Mouse (Mus musculus): ENCODE results near the gene 5830473C10Rik. TPM values are rescaled to one million over a fixed set of nuclear protein-coding genes. Genes with fewer than 3 reads are reported as not detected.

Gene 5830473C10Rik
- polyA plus RNA-seq (2015; fragmentation: Nextera tagmentation; extraction: Ambion mirVana): not detected in 2 replicates

GRCm38 (mm10) chr5:90560743-90561142 is at the start of gene 5830473C10Rik:
5830473C10Rik (plus strand) TSS chr5:90561107.
- WGBS: 84% methylated on average over 6 of the region's 6 CpGs
- Histone ChIP-seq H3K27me3 (no peaks in the 10 kb centered on the region), H3K4me1 (no peaks in the 10 kb centered on the region), H3K4me3 (no peak within 1 kb of the TSS), H3K4me2 (no peak within 1 kb of the TSS), H3K27ac (no peak within 1 kb of the TSS), H3K9me3 (no peaks in the 10 kb centered on the region), H3K9ac (no peak within 1 kb of the TSS), H3K36me3 (no peaks in the 10 kb centered on the region)
- ATAC-seq (ENCODE audit: insufficient number of reproducible peaks, insufficient read depth, low FRiP score, low TSS enrichment, low read depth): no peak

- no peaks in the 10 kb centered on the region for H3K4me1 ChIP-seq
- no peaks in the 10 kb centered on the region for H3K27me3 ChIP-seq
- no peak overlapping the region for H3K9ac ChIP-seq
- H3K27ac ChIP-seq: no peak overlapping the region
- no peaks in the 10 kb centered on the region for H3K36me3 ChIP-seq
- no peak overlapping the region for H3K4me2 ChIP-seq
- no peak overlapping the region for H3K4me3 ChIP-seq
- no peak for ATAC-seq (ENCODE audit: insufficient number of reproducible peaks, insufficient read depth, low FRiP score, low TSS enrichment, low read depth)
- WGBS: 81% methylated on average over 6 of the region's 6 CpGs
- H3K9me3 ChIP-seq: no peaks in the 10 kb centered on the region
Measured at GRCm38 (mm10) chr5:90512288-90512955, 48.5 kb upstream of the 5830473C10Rik start.

- no peak overlapping the region for H3K4me2 ChIP-seq
- no peaks in the 10 kb centered on the region for H3K4me1 ChIP-seq
- no peak for ATAC-seq (ENCODE audit: insufficient number of reproducible peaks, insufficient read depth, low FRiP score, low TSS enrichment, low read depth)
- no peak overlapping the region for H3K9ac ChIP-seq
- 88% methylated on average over 6 of the region's 6 CpGs for WGBS
- no peak overlapping the region for H3K27ac ChIP-seq
- no peaks in the 10 kb centered on the region for H3K9me3 ChIP-seq
- no peaks in the 10 kb centered on the region for H3K36me3 ChIP-seq
- no peak overlapping the region for H3K4me3 ChIP-seq
- H3K27me3 ChIP-seq: no peaks in the 10 kb centered on the region
Measured at GRCm38 (mm10) chr5:90515561-90515960, 45.3 kb upstream of the 5830473C10Rik start.

- no peaks in the 10 kb centered on the region for H3K9me3 ChIP-seq
- 78% methylated on average over 6 of the region's 6 CpGs for WGBS
- H3K4me2 ChIP-seq: no peak within 1 kb of the TSS
- no peaks in the 10 kb centered on the region for H3K4me1 ChIP-seq
- 0 out of 2 replicates have a peak, but pooled peaks cover 2% of the 10 kb centered on the region for H3K27me3 ChIP-seq
- ATAC-seq (ENCODE audit: insufficient number of reproducible peaks, insufficient read depth, low FRiP score, low TSS enrichment, low read depth): no peak
- no peak within 1 kb of the TSS for H3K27ac ChIP-seq
- H3K9ac ChIP-seq: no peak within 1 kb of the TSS
- no peaks in the 10 kb centered on the region for H3K36me3 ChIP-seq
- H3K4me3 ChIP-seq: no peak within 1 kb of the TSS
Measured at GRCm38 (mm10) chr5:90518356-90519100, 42.4 kb upstream of the 5830473C10Rik start, which contains the start of gene Afm. Afm (plus strand) TSS chr5:90518932.

GRCm38 (mm10) chr5:90551191-90551590 is 9.7 kb upstream of the 5830473C10Rik start:
- WGBS: 88% methylated on average over 8 of the region's 8 CpGs
- Histone ChIP-seq H3K27me3 (no peaks in the 10 kb centered on the region), H3K4me1 (no peaks in the 10 kb centered on the region), H3K4me3 (no peak overlapping the region), H3K9me3 (no peaks in the 10 kb centered on the region), H3K9ac (no peak overlapping the region), H3K4me2 (no peak overlapping the region), H3K36me3 (no peaks in the 10 kb centered on the region), H3K27ac (no peak overlapping the region)
- ATAC-seq (ENCODE audit: insufficient number of reproducible peaks, insufficient read depth, low FRiP score, low TSS enrichment, low read depth): no peak

- no peak for ATAC-seq (ENCODE audit: insufficient number of reproducible peaks, insufficient read depth, low FRiP score, low TSS enrichment, low read depth)
- no peaks in the 10 kb centered on the region for H3K36me3 ChIP-seq
- H3K9me3 ChIP-seq: no peaks in the 10 kb centered on the region
- WGBS: 76% methylated on average over 3 of the region's 3 CpGs
- no peak overlapping the region for H3K4me3 ChIP-seq
- no peak overlapping the region for H3K4me2 ChIP-seq
- no peaks in the 10 kb centered on the region for H3K27me3 ChIP-seq
- H3K27ac ChIP-seq: no peak overlapping the region
- H3K4me1 ChIP-seq: no peaks in the 10 kb centered on the region
- no peak overlapping the region for H3K9ac ChIP-seq
Measured at GRCm38 (mm10) chr5:90556052-90556451, 4.9 kb upstream of the 5830473C10Rik start.

GRCm38 (mm10) chr5:90561721-90562275 is 891 bp downstream of the 5830473C10Rik start:
- 93% methylated on average over 11 of the region's 11 CpGs for WGBS
- Histone ChIP-seq H3K4me3 (no peak overlapping the region), H3K27ac (no peak overlapping the region), H3K27me3 (no peaks in the 10 kb centered on the region), H3K9me3 (no peaks in the 10 kb centered on the region), H3K4me1 (no peaks in the 10 kb centered on the region), H3K4me2 (no peak overlapping the region), H3K9ac (no peak overlapping the region), H3K36me3 (no peaks in the 10 kb centered on the region)
- no peak for ATAC-seq (ENCODE audit: insufficient number of reproducible peaks, insufficient read depth, low FRiP score, low TSS enrichment, low read depth)

- Histone ChIP-seq H3K27me3 (no peaks in the 10 kb centered on the region), H3K9me3 (no peaks in the 10 kb centered on the region), H3K9ac (no peak overlapping the region), H3K4me2 (no peak overlapping the region), H3K4me3 (no peak overlapping the region), H3K4me1 (no peaks in the 10 kb centered on the region), H3K27ac (no peak overlapping the region), H3K36me3 (no peaks in the 10 kb centered on the region)
- no peak for ATAC-seq (ENCODE audit: insufficient number of reproducible peaks, insufficient read depth, low FRiP score, low TSS enrichment, low read depth)
- WGBS: 79% methylated on average over 4 of the region's 4 CpGs
Measured at GRCm38 (mm10) chr5:90562880-90563279, 2.0 kb downstream of the 5830473C10Rik start.

GRCm38 (mm10) chr5:90564161-90564560 is 3.3 kb downstream of the 5830473C10Rik start:
- no peaks in the 10 kb centered on the region for H3K9me3 ChIP-seq
- H3K4me2 ChIP-seq: no peak overlapping the region
- no peak overlapping the region for H3K27ac ChIP-seq
- no peaks in the 10 kb centered on the region for H3K27me3 ChIP-seq
- no peak overlapping the region for H3K9ac ChIP-seq
- no peaks in the 10 kb centered on the region for H3K4me1 ChIP-seq
- 88% methylated on average over 4 of the region's 4 CpGs for WGBS
- no peak for ATAC-seq (ENCODE audit: insufficient number of reproducible peaks, insufficient read depth, low FRiP score, low TSS enrichment, low read depth)
- no peaks in the 10 kb centered on the region for H3K36me3 ChIP-seq
- H3K4me3 ChIP-seq: no peak overlapping the region

GRCm38 (mm10) chr5:90565205-90565604 is 4.3 kb downstream of the 5830473C10Rik start:
- H3K4me3 ChIP-seq: no peak overlapping the region
- H3K9ac ChIP-seq: no peak overlapping the region
- no peak for ATAC-seq (ENCODE audit: insufficient number of reproducible peaks, insufficient read depth, low FRiP score, low TSS enrichment, low read depth)
- H3K27ac ChIP-seq: no peak overlapping the region
- H3K27me3 ChIP-seq: no peaks in the 10 kb centered on the region
- no peaks in the 10 kb centered on the region for H3K36me3 ChIP-seq
- H3K9me3 ChIP-seq: no peaks in the 10 kb centered on the region
- H3K4me1 ChIP-seq: 0 out of 2 replicates have a peak, but pooled peaks cover 4% of the 10 kb centered on the region
- WGBS: 80% methylated on average over 6 of the region's 6 CpGs
- H3K4me2 ChIP-seq: no peak overlapping the region

GRCm38 (mm10) chr5:90567788-90568187 is 6.9 kb downstream of the 5830473C10Rik start:
- no peak for ATAC-seq (ENCODE audit: insufficient number of reproducible peaks, insufficient read depth, low FRiP score, low TSS enrichment, low read depth)
- 0 out of 2 replicates have a peak, but pooled peaks cover 4% of the 10 kb centered on the region for H3K4me1 ChIP-seq
- H3K27me3 ChIP-seq: no peaks in the 10 kb centered on the region
- no peak overlapping the region for H3K9ac ChIP-seq
- no peaks in the 10 kb centered on the region for H3K9me3 ChIP-seq
- 73% methylated on average over 5 of the region's 5 CpGs for WGBS
- no peak overlapping the region for H3K27ac ChIP-seq
- H3K4me3 ChIP-seq: no peak overlapping the region
- no peak overlapping the region for H3K4me2 ChIP-seq
- H3K36me3 ChIP-seq: no peaks in the 10 kb centered on the region

GRCm38 (mm10) chr5:90568338-90568737 is 7.4 kb downstream of the 5830473C10Rik start:
- H3K9me3 ChIP-seq: no peaks in the 10 kb centered on the region
- H3K4me2 ChIP-seq: no peak overlapping the region
- H3K27ac ChIP-seq: no peak overlapping the region
- no peak overlapping the region for H3K9ac ChIP-seq
- H3K27me3 ChIP-seq: no peaks in the 10 kb centered on the region
- no peaks in the 10 kb centered on the region for H3K36me3 ChIP-seq
- ATAC-seq (ENCODE audit: insufficient number of reproducible peaks, insufficient read depth, low FRiP score, low TSS enrichment, low read depth): no peak
- H3K4me3 ChIP-seq: no peak overlapping the region
- H3K4me1 ChIP-seq: 0 out of 2 replicates have a peak, but pooled peaks cover 4% of the 10 kb centered on the region

Measured in embryonic facial prominence, embryonic 13.5 days (tissue).